Mouse (Mus musculus) erythroblast, embryonic 14.5 days (primary cell): ENCODE results near the gene St3gal3.

ENCODE experiments used
- GATA1 ChIP-seq: IDR thresholded peaks from 2 replicates; pipeline ENCODE4 v1.6.1; 2012; ENCODE audit warnings: low read length, inconsistent platforms, mixed read lengths
- TAL1 ChIP-seq: IDR thresholded peaks from 3 replicates; pipeline ENCODE4 v1.6.1; 2012; ENCODE audit warnings: low read length, inconsistent platforms, mixed read lengths

- TF ChIP-seq GATA1 (no peak), TAL1 (no peak)
Observed at GRCm38 (mm10) chr4:117887920-117888319, 246.8 kb downstream of the St3gal3 start.
